Mouse (Mus musculus): Measurements from ENCODE around the gene Fam133b. TPM values are rescaled to one million over a fixed set of nuclear protein-coding genes. Genes with fewer than 3 reads are reported as not detected.

Fam133b gene
- polyA plus RNA-seq, 1 experiment from 2014 or later = 31.2 TPM

- DNase-seq (ENCODE audit: low spot score) (no peak), ATAC-seq (replicated peaks; ENCODE audit: low FRiP score, low TSS enrichment, low read depth) (no peak)
- WGBS = 90% methylated on average over 4 of the region's 4 CpGs
- H3K4me2 ChIP-seq (ENCODE audit: low read length) = no peak within 1 kb of the TSS
- H3K27ac ChIP-seq (ENCODE audit: low read depth) = no peak within 1 kb of the TSS
- H3K4me3 ChIP-seq (ENCODE audit: low read depth, low read length) = no peak within 1 kb of the TSS
- no peak within 1 kb of the TSS for H3K9ac ChIP-seq (ENCODE audit: low read length)
- H3K9me3 ChIP-seq (ENCODE audit: control insufficient read depth, low read length) = 0 out of 2 replicates have a peak, but pooled peaks cover 2% of the 10 kb centered on the region
- no peaks in the 10 kb centered on the region for H3K27me3 ChIP-seq (replicated peaks; ENCODE audit: control insufficient read depth, insufficient read depth, low read length)
- peaks cover 95% of the 10 kb centered on the region for H3K36me3 ChIP-seq (ENCODE audit: control insufficient read depth, insufficient read depth, low read length)
- no peaks in the 10 kb centered on the region for H3K4me1 ChIP-seq (replicated peaks; ENCODE audit: control insufficient read depth, insufficient read depth, low read length)
Measured at GRCm38 (mm10) chr5:3571266-3571665, 27.6 kb downstream of the Fam133b start, which contains the start of gene 1700109H08Rik. TSS of gene 1700109H08Rik (plus strand) at chr5:3571566.

- DNase-seq (ENCODE audit: low spot score) (no peak), ATAC-seq (replicated peaks; ENCODE audit: low FRiP score, low TSS enrichment, low read depth) (no peak)
- Histone ChIP-seq H3K27ac (ENCODE audit: low read depth) (no peak overlapping the region), H3K36me3 (ENCODE audit: control insufficient read depth, insufficient read depth, low read length) (peaks cover 97% of the 10 kb centered on the region), H3K9ac (ENCODE audit: low read length) (no peak overlapping the region), H3K4me3 (ENCODE audit: low read depth, low read length) (no peak overlapping the region), H3K27me3 (replicated peaks; ENCODE audit: control insufficient read depth, insufficient read depth, low read length) (no peaks in the 10 kb centered on the region), H3K4me1 (replicated peaks; ENCODE audit: control insufficient read depth, insufficient read depth, low read length) (no peaks in the 10 kb centered on the region), H3K4me2 (ENCODE audit: low read length) (no peak overlapping the region), H3K9me3 (ENCODE audit: control insufficient read depth, low read length) (0 out of 2 replicates have a peak, but pooled peaks cover 2% of the 10 kb centered on the region)
- 95% methylated on average over 2 of the region's 2 CpGs for WGBS
Measured at GRCm38 (mm10) chr5:3574825-3575224, 31.2 kb downstream of the Fam133b start.

- Histone ChIP-seq H3K27ac (ENCODE audit: low read depth) (no peak overlapping the region), H3K36me3 (ENCODE audit: control insufficient read depth, insufficient read depth, low read length) (peaks cover 95% of the 10 kb centered on the region), H3K4me3 (ENCODE audit: low read depth, low read length) (no peak overlapping the region), H3K9me3 (ENCODE audit: control insufficient read depth, low read length) (0 out of 2 replicates have a peak, but pooled peaks cover 2% of the 10 kb centered on the region), H3K4me1 (replicated peaks; ENCODE audit: control insufficient read depth, insufficient read depth, low read length) (no peaks in the 10 kb centered on the region), H3K27me3 (replicated peaks; ENCODE audit: control insufficient read depth, insufficient read depth, low read length) (no peaks in the 10 kb centered on the region), H3K4me2 (ENCODE audit: low read length) (no peak overlapping the region), H3K9ac (ENCODE audit: low read length) (no peak overlapping the region)
- WGBS = 98% methylated on average over 2 of the region's 2 CpGs
- ATAC-seq (replicated peaks; ENCODE audit: low FRiP score, low TSS enrichment, low read depth) (no peak), DNase-seq (ENCODE audit: low spot score) (no peak)
Measured at GRCm38 (mm10) chr5:3577939-3578338, 34.3 kb downstream of the Fam133b start.

DNA sequence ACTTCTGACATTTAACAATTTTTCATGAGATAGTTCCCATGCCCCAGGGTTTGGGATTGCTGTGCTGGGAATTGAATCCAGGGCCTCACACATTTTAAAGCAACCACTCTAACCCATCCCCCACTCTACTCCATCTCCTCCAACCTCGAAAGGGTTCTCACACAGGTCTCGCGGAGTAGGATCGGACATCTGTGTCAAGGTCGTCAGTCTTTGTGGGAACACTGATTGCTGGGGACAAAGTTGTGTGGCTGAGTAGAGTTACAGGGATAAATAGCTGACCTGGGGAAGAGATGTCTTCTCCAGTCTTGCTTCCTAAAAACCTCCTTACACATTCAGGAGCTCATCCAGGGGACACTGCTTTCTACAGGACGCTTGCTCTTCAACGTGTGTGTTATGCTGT is 35.4 kb downstream of the Fam133b start:
- Histone ChIP-seq H3K4me1 (replicated peaks; ENCODE audit: control insufficient read depth, insufficient read depth, low read length) (no peaks in the 10 kb centered on the region), H3K9ac (ENCODE audit: low read length) (no peak overlapping the region), H3K36me3 (ENCODE audit: control insufficient read depth, insufficient read depth, low read length) (peaks cover 94% of the 10 kb centered on the region), H3K27ac (ENCODE audit: low read depth) (no peak overlapping the region), H3K4me2 (ENCODE audit: low read length) (no peak overlapping the region), H3K27me3 (replicated peaks; ENCODE audit: control insufficient read depth, insufficient read depth, low read length) (no peaks in the 10 kb centered on the region), H3K4me3 (ENCODE audit: low read depth, low read length) (no peak overlapping the region), H3K9me3 (ENCODE audit: control insufficient read depth, low read length) (0 out of 2 replicates have a peak, but pooled peaks cover 2% of the 10 kb centered on the region)
- ATAC-seq (replicated peaks; ENCODE audit: low FRiP score, low TSS enrichment, low read depth) (no peak), DNase-seq (ENCODE audit: low spot score) (no peak)
- 90% methylated on average over 7 of the region's 7 CpGs for WGBS

DNA sequence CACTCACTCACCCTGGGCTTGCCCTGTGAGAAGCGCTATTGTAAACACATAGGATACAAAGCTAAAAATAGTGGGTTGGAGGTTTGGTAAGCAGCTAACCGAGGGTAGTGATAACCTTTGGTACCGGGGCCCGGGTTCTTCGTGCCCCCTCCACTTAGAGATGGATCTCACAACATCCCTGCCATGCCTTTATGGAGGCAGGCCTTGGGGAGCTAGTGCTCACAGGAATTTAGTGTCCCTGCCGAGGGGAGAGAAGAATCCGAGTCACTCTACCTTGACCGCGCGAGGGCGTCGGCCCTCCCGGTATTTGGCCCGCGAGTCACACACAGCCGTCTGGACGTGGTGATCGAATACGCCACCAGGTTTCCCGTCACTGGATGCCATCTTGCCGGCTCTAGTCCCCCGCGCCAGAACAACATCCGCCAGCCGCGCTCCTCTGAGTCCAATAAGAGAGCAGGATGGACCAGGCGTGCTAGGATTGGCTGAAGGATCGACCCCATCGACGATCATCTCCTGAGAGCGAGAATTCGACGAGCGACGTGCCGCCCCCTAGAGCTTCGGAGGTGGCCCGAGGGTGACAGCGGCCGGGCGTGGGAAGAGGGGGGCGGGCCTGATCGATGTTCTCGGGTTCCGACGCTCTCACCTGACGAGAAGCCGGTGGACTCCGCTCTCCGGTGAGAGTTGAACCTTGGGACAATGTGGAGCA is 52.2 kb downstream of the Fam133b start, which contains the start of gene Pex1:
TSS of gene Pex1 (plus strand) at position 374 of the 706 bp plus-strand sequence.
- H3K27me3 ChIP-seq (replicated peaks; ENCODE audit: control insufficient read depth, insufficient read depth, low read length) = no peaks in the 10 kb centered on the region
- ATAC-seq (replicated peaks; ENCODE audit: low FRiP score, low TSS enrichment, low read depth) (peak; percentile 98), DNase-seq (ENCODE audit: low spot score) (peak; percentile 94)
- peak within 1 kb of the TSS; percentile 85 for H3K4me2 ChIP-seq (ENCODE audit: low read length)
- WGBS = under 1% methylated on average over 50 of the region's 50 CpGs
- H3K4me1 ChIP-seq (replicated peaks; ENCODE audit: control insufficient read depth, insufficient read depth, low read length) = peaks cover 16% of the 10 kb centered on the region
- peaks cover 18% of the 10 kb centered on the region for H3K36me3 ChIP-seq (ENCODE audit: control insufficient read depth, insufficient read depth, low read length)
- peak within 1 kb of the TSS; percentile 69 for H3K9ac ChIP-seq (ENCODE audit: low read length)
- H3K27ac ChIP-seq (ENCODE audit: low read depth) = peak within 1 kb of the TSS; percentile 47; the same call in 1 of the 2 replicates
- H3K9me3 ChIP-seq (ENCODE audit: control insufficient read depth, low read length) = no peaks in the 10 kb centered on the region
- peak within 1 kb of the TSS; percentile 73 for H3K4me3 ChIP-seq (ENCODE audit: low read depth, low read length)

- Histone ChIP-seq H3K9ac (ENCODE audit: low read length) (peak within 1 kb of the TSS; percentile 69), H3K4me3 (ENCODE audit: low read depth, low read length) (peak within 1 kb of the TSS; percentile 73), H3K4me1 (replicated peaks; ENCODE audit: control insufficient read depth, insufficient read depth, low read length) (peaks cover 16% of the 10 kb centered on the region), H3K9me3 (ENCODE audit: control insufficient read depth, low read length) (no peaks in the 10 kb centered on the region), H3K36me3 (ENCODE audit: control insufficient read depth, insufficient read depth, low read length) (peaks cover 13% of the 10 kb centered on the region), H3K27ac (ENCODE audit: low read depth) (peak within 1 kb of the TSS; percentile 47; the same call in 1 of the 2 replicates), H3K4me2 (ENCODE audit: low read length) (peak within 1 kb of the TSS; percentile 85), H3K27me3 (replicated peaks; ENCODE audit: control insufficient read depth, insufficient read depth, low read length) (no peaks in the 10 kb centered on the region)
- under 1% methylated on average over 31 of the region's 31 CpGs for WGBS
- no peak for DNase-seq (ENCODE audit: low spot score)
- ATAC-seq (replicated peaks; ENCODE audit: low FRiP score, low TSS enrichment, low read depth) = peak; percentile 85
Measured at GRCm38 (mm10) chr5:3596399-3596766, 52.8 kb downstream of the Fam133b start, which contains the start of gene Rbm48. TSS of gene Rbm48 (minus strand) at chr5:3596585.

- ATAC-seq (replicated peaks; ENCODE audit: low FRiP score, low TSS enrichment, low read depth) = no peak
- no peak overlapping the region for H3K27ac ChIP-seq (ENCODE audit: low read depth)
- peak overlapping the region; percentile 85 for H3K4me2 ChIP-seq (ENCODE audit: low read length)
- H3K9me3 ChIP-seq (ENCODE audit: control insufficient read depth, low read length) = no peaks in the 10 kb centered on the region
- peaks cover 16% of the 10 kb centered on the region for H3K4me1 ChIP-seq (replicated peaks; ENCODE audit: control insufficient read depth, insufficient read depth, low read length)
- H3K4me3 ChIP-seq (ENCODE audit: low read depth, low read length) = peak overlapping the region; percentile 73
- DNase-seq (ENCODE audit: low spot score) = no peak
- peaks cover 7% of the 10 kb centered on the region; the same call in 1 of the 2 replicates for H3K36me3 ChIP-seq (ENCODE audit: control insufficient read depth, insufficient read depth, low read length)
- no peaks in the 10 kb centered on the region for H3K27me3 ChIP-seq (replicated peaks; ENCODE audit: control insufficient read depth, insufficient read depth, low read length)
- peak overlapping the region; percentile 69; the same call in 1 of the 2 replicates for H3K9ac ChIP-seq (ENCODE audit: low read length)
Measured at GRCm38 (mm10) chr5:3597171-3597570, 53.5 kb downstream of the Fam133b start.

DNA sequence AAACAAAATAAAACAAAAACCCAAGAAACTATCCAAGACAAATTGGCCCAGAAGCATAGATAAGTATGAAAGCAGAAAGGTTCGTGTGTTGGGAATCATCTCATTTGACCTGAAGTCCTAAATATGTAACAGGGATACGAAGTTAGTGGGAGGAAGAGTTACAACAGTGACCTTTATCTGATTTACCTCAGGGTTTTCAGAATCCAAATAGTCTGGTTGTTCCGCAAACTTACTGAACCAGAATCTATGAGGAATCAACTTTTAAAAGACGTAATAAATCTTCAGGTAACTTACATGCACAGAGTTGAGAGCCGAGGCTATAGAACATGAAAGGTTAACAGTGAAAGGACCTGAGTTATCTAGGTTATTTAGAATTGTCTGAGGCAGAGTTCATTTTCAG is 55.1 kb downstream of the Fam133b start:
- no peak overlapping the region for H3K4me3 ChIP-seq (ENCODE audit: low read depth, low read length)
- H3K4me1 ChIP-seq (replicated peaks; ENCODE audit: control insufficient read depth, insufficient read depth, low read length) = peaks cover 16% of the 10 kb centered on the region
- ATAC-seq (replicated peaks; ENCODE audit: low FRiP score, low TSS enrichment, low read depth) = no peak
- no peaks in the 10 kb centered on the region for H3K36me3 ChIP-seq (ENCODE audit: control insufficient read depth, insufficient read depth, low read length)
- no peak overlapping the region for H3K4me2 ChIP-seq (ENCODE audit: low read length)
- H3K27ac ChIP-seq (ENCODE audit: low read depth) = no peak overlapping the region
- no peaks in the 10 kb centered on the region for H3K27me3 ChIP-seq (replicated peaks; ENCODE audit: control insufficient read depth, insufficient read depth, low read length)
- DNase-seq (ENCODE audit: low spot score) = no peak
- WGBS = 91% methylated on average over 5 of the region's 5 CpGs
- H3K9ac ChIP-seq (ENCODE audit: low read length) = no peak overlapping the region
- H3K9me3 ChIP-seq (ENCODE audit: control insufficient read depth, low read length) = no peaks in the 10 kb centered on the region

All from intestine, embryonic 14.5 days (tissue).